In the genomic region with DNA sequence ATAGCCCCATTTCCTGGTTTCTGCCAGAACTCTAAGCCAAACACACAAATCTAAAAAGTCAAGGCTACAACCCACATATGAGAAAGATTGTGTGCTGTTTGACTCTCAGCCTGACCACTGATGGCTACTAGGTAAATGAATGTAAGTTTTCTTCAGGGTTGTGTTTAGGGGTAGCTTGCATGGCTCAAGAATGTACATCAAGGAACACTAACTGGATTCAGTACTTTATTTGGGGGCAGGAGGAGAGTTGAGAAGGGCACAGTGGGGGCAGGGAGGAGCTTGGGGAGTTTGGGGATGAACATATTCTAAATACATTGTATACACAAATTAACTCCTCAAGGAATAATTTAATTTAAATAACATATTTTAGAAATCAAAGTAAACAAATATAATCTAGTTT, we compare ENCODE assay signal across 12 mouse cellular contexts.
DNase-seq lines count a peak whose midpoint lies in the region; ATAC-seq and TF ChIP-seq lines count a peak whose summit lies in the region.
"Had no signal": no experiment of that assay in that cellular context is flagged by ENCODE, and none has a peak within 500 bp of the region (broad histone marks: within the 10 kb centered on the region; RNA-seq: fewer than 3 reads in every experiment).

No protein-coding gene starts in this region.

- no peak overlapping the region for H3K9ac ChIP-seq in intestine, embryonic 14.5 days (ENCODE audit: low read length)
- no peak overlapping the region for H3K9ac ChIP-seq in intestine, postnatal 0 days (ENCODE audit: low read depth, low read length)
- H3K9ac ChIP-seq in embryonic facial prominence, embryonic 12.5 days = no peak overlapping the region
- no peak overlapping the region for H3K9ac ChIP-seq in forebrain, postnatal 0 days
- peak overlapping the region; percentile 46; the same call in 1 of the 2 replicates for H3K9ac ChIP-seq in midbrain, embryonic 12.5 days (replicated peaks)
- H3K9ac ChIP-seq: liver, embryonic 15.5 days had no signal

- no peak overlapping the region for H3K4me3 ChIP-seq in intestine, embryonic 14.5 days (ENCODE audit: low read depth, low read length)
- no peak overlapping the region for H3K4me3 ChIP-seq in intestine, postnatal 0 days (ENCODE audit: low read depth, low read length)
- H3K4me3 ChIP-seq in embryonic facial prominence, embryonic 12.5 days = peak overlapping the region; percentile 25
- H3K4me3 ChIP-seq in forebrain, postnatal 0 days (ENCODE audit: low read depth, low read length) = peak overlapping the region; percentile 28
- H3K4me3 ChIP-seq in midbrain, embryonic 12.5 days = peak overlapping the region; percentile 20
- H3K4me3 ChIP-seq: liver, embryonic 15.5 days had no signal

- no peak for TF ChIP-seq CTCF in intestine, postnatal 0 days (IDR thresholded peaks at IDR 0.05; ENCODE audit: low read depth)
- no peak for TF ChIP-seq CTCF in forebrain, postnatal 0 days (IDR thresholded peaks at IDR 0.05; ENCODE audit: low read depth)

- H3K4me2 ChIP-seq in intestine, embryonic 14.5 days (ENCODE audit: low read length) = peak overlapping the region; percentile 26; the same call in 1 of the 2 replicates
- H3K4me2 ChIP-seq in intestine, postnatal 0 days (replicated peaks; ENCODE audit: low read depth) = no peak overlapping the region
- peak overlapping the region; percentile 47 for H3K4me2 ChIP-seq in embryonic facial prominence, embryonic 12.5 days (replicated peaks)
- H3K4me2 ChIP-seq in forebrain, postnatal 0 days (ENCODE audit: low read depth) = peak overlapping the region; percentile 42
- peak overlapping the region; percentile 44 for H3K4me2 ChIP-seq in midbrain, embryonic 12.5 days (replicated peaks)
- H3K4me2 ChIP-seq: liver, embryonic 15.5 days had no signal

- no peak overlapping the region for H3K27ac ChIP-seq in intestine, embryonic 14.5 days (ENCODE audit: low read depth)
- H3K27ac ChIP-seq in intestine, postnatal 0 days (ENCODE audit: low read depth, low read length) = no peak overlapping the region
- H3K27ac ChIP-seq in embryonic facial prominence, embryonic 12.5 days = no peak overlapping the region
- H3K27ac ChIP-seq in forebrain, postnatal 0 days (ENCODE audit: low read depth, low read length) = no peak overlapping the region
- H3K27ac ChIP-seq in midbrain, embryonic 12.5 days (replicated peaks) = no peak overlapping the region
- H3K27ac ChIP-seq: liver, embryonic 15.5 days had no signal

- no peaks in the 10 kb centered on the region for H3K4me1 ChIP-seq in intestine, embryonic 14.5 days (replicated peaks; ENCODE audit: control insufficient read depth, insufficient read depth, low read length)
- H3K4me1 ChIP-seq in intestine, postnatal 0 days (replicated peaks; ENCODE audit: control insufficient read depth, insufficient read depth, low read length) = no peaks in the 10 kb centered on the region
- no peaks in the 10 kb centered on the region for H3K4me1 ChIP-seq in embryonic facial prominence, embryonic 12.5 days
- H3K4me1 ChIP-seq in forebrain, postnatal 0 days (ENCODE audit: insufficient read depth) = no peaks in the 10 kb centered on the region
- no peaks in the 10 kb centered on the region for H3K4me1 ChIP-seq in midbrain, embryonic 12.5 days
- H3K4me1 ChIP-seq: liver, embryonic 15.5 days had no signal

- DNase-seq in intestine, embryonic 14.5 days (ENCODE audit: low spot score) = no peak
- DNase-seq in forebrain, postnatal 0 days = no peak
- DNase-seq in B cell, adult 2 months = no peak
- no peak for DNase-seq in adrenal gland, postnatal 4 days (ENCODE audit: low spot score in 2 of 2)
- DNase-seq: heart, postnatal 4 days; right cerebral cortex, postnatal 14 days had no signal

- H3K27me3 ChIP-seq in intestine, embryonic 14.5 days (replicated peaks; ENCODE audit: control insufficient read depth, insufficient read depth, low read length) = no peaks in the 10 kb centered on the region
- H3K27me3 ChIP-seq in intestine, postnatal 0 days (replicated peaks; ENCODE audit: control insufficient read depth, insufficient read depth, low read length) = no peaks in the 10 kb centered on the region
- H3K27me3 ChIP-seq in embryonic facial prominence, embryonic 12.5 days = no peaks in the 10 kb centered on the region
- H3K27me3 ChIP-seq in forebrain, postnatal 0 days (ENCODE audit: insufficient read depth, low read length) = no peaks in the 10 kb centered on the region
- no peaks in the 10 kb centered on the region for H3K27me3 ChIP-seq in midbrain, embryonic 12.5 days
- H3K27me3 ChIP-seq: liver, embryonic 15.5 days had no signal

- no peak for ATAC-seq in intestine, embryonic 14.5 days (replicated peaks; ENCODE audit: low FRiP score, low TSS enrichment, low read depth)
- no peak for ATAC-seq in intestine, postnatal 0 days
- no peak for ATAC-seq in embryonic facial prominence, embryonic 12.5 days (ENCODE audit: insufficient number of reproducible peaks, insufficient read depth, low FRiP score, low TSS enrichment)
- ATAC-seq in forebrain, postnatal 0 days = no peak
- ATAC-seq in midbrain, embryonic 12.5 days (ENCODE audit: low FRiP score, low read depth) = no peak
- ATAC-seq in frontal cortex, adult (ENCODE audit: low TSS enrichment) = no peak
- ATAC-seq: CD4-positive, CD25-positive, alpha-beta regulatory T cell, adult 4 months had no signal

- no peaks in the 10 kb centered on the region; the same call in 1 of the 2 replicates for H3K36me3 ChIP-seq in intestine, embryonic 14.5 days (ENCODE audit: control insufficient read depth, insufficient read depth, low read length)
- H3K36me3 ChIP-seq in intestine, postnatal 0 days (ENCODE audit: control insufficient read depth, insufficient read depth) = no peaks in the 10 kb centered on the region
- no peaks in the 10 kb centered on the region for H3K36me3 ChIP-seq in embryonic facial prominence, embryonic 12.5 days
- H3K36me3 ChIP-seq in forebrain, postnatal 0 days (ENCODE audit: insufficient read depth) = peaks cover 3% of the 10 kb centered on the region; the same call in 1 of the 2 replicates
- peaks cover 8% of the 10 kb centered on the region; the same call in 1 of the 2 replicates for H3K36me3 ChIP-seq in midbrain, embryonic 12.5 days
- H3K36me3 ChIP-seq: liver, embryonic 15.5 days had no signal

- H3K9me3 ChIP-seq in intestine, embryonic 14.5 days (ENCODE audit: control insufficient read depth, low read length) = no peaks in the 10 kb centered on the region
- no peaks in the 10 kb centered on the region for H3K9me3 ChIP-seq in intestine, postnatal 0 days (ENCODE audit: control insufficient read depth)
- no peaks in the 10 kb centered on the region for H3K9me3 ChIP-seq in embryonic facial prominence, embryonic 12.5 days
- no peaks in the 10 kb centered on the region for H3K9me3 ChIP-seq in forebrain, postnatal 0 days (ENCODE audit: low read length)
- H3K9me3 ChIP-seq in midbrain, embryonic 12.5 days = no peaks in the 10 kb centered on the region
- H3K9me3 ChIP-seq: liver, embryonic 15.5 days had no signal

Comparison
In these comparisons a context has a peak if more than half of its experiments do, and no peak if none do; other contexts are left out.
1. H3K4me3 ChIP-seq: peak in embryonic facial prominence, embryonic 12.5 days (single experiment), forebrain, postnatal 0 days (single experiment) and midbrain, embryonic 12.5 days (single experiment); none in intestine, embryonic 14.5 days (single experiment) and intestine, postnatal 0 days (single experiment).